Mouse (Mus musculus): ENCODE measurements around the gene Ppp1r12b. TPM values are rescaled to one million over a fixed set of nuclear protein-coding genes. Genes with fewer than 3 reads are reported as not detected.

Gene Ppp1r12b
- polyA plus RNA-seq, 1 experiment from 2014 or later = 5.4 TPM

GRCm38 (mm10) chr1:134764831-134765458 lies 190.8 kb downstream of the Ppp1r12b start:
- Histone ChIP-seq H3K4me3 (ENCODE audit: low read length) (no peak overlapping the region), H3K27ac (ENCODE audit: low read length) (peak overlapping the region; percentile 86), H3K27me3 (ENCODE audit: insufficient read depth, low read length) (no peaks in the 10 kb centered on the region), H3K9me3 (ENCODE audit: low read length) (no peaks in the 10 kb centered on the region), H3K9ac (replicated peaks; ENCODE audit: low read length) (0 out of 2 replicates have a peak overlapping the region, but pooled peaks have one; percentile 14), H3K4me1 (ENCODE audit: insufficient read depth, low read length) (peaks cover 22% of the 10 kb centered on the region), H3K4me2 (replicated peaks; ENCODE audit: low read depth, low read length) (no peak overlapping the region), H3K36me3 (ENCODE audit: insufficient read depth, low read length) (peaks cover 6% of the 10 kb centered on the region; the same call in 1 of the 2 replicates)
- 18% methylated on average over 7 of the region's 7 CpGs for WGBS
- ATAC-seq (ENCODE audit: low FRiP score, low TSS enrichment) = peak; percentile 83

DNA sequence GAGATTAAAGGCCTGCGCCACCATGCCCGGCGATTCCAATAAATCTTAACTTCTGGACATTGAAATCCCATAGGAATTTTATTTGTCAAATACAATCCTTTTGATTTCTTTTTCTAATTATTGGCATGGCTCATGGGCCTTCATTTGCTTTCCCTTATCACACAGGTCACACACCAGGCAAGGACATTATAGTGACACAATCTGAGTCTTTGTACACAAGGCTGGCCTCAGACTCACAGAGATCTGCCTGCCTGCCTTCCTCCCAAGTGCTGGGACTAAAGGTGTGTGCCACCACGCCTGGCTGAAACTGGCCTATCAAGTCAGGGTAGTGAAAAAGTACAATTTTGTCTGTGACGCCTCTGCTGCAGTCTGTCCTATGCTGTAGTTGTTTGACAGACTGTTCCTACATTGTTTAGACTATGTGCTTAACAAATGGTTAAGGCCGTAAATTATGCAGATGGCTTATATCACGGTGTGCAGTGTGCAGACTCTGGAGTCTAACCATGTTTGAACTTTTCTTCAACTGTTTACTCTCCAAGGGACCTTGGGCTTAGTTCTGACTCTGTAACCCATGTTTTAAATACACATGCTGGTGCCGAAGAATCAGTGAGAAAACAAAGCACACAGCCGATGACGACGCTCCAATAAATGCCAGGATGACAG lies 191.8 kb downstream of the Ppp1r12b start:
- Histone ChIP-seq H3K4me1 (ENCODE audit: insufficient read depth, low read length) (peaks cover 22% of the 10 kb centered on the region), H3K27ac (ENCODE audit: low read length) (peak overlapping the region; percentile 86), H3K27me3 (ENCODE audit: insufficient read depth, low read length) (no peaks in the 10 kb centered on the region), H3K4me3 (ENCODE audit: low read length) (no peak overlapping the region), H3K4me2 (replicated peaks; ENCODE audit: low read depth, low read length) (no peak overlapping the region), H3K36me3 (ENCODE audit: insufficient read depth, low read length) (peaks cover 9% of the 10 kb centered on the region; the same call in 1 of the 2 replicates), H3K9me3 (ENCODE audit: low read length) (no peaks in the 10 kb centered on the region), H3K9ac (replicated peaks; ENCODE audit: low read length) (no peak overlapping the region)
- WGBS = 46% methylated on average over 11 of the region's 11 CpGs
- peak; percentile 67; the same call in 1 of the 2 replicates for ATAC-seq (ENCODE audit: low FRiP score, low TSS enrichment)

DNA sequence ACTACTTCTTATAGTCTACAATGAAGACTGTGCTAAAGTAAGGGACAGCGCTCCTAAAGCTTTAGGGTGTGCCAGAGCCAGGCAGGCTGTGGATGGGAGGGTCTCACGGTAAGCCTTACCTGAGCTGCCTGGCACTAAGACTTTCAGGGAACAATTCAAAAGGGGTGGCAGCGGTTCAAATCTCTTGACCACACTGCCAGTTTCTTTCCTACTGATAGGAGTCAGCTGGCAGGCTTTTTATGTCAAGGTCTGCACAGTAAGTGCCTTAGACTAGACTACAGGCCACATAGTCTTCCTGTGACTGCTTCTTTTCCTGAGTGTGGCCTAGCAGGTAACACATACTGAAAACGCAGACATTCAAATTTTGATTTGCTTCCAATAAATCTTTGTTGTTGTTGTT lies 192.5 kb downstream of the Ppp1r12b start:
- H3K27ac ChIP-seq (ENCODE audit: low read length) = no peak overlapping the region

GRCm38 (mm10) chr1:134761534-134761933 lies 194.2 kb downstream of the Ppp1r12b start:
- Histone ChIP-seq H3K9me3 (ENCODE audit: low read length) (no peaks in the 10 kb centered on the region), H3K36me3 (ENCODE audit: insufficient read depth, low read length) (0 out of 2 replicates have a peak, but pooled peaks cover 6% of the 10 kb centered on the region), H3K27ac (ENCODE audit: low read length) (no peak overlapping the region), H3K4me2 (replicated peaks; ENCODE audit: low read depth, low read length) (no peak overlapping the region), H3K4me1 (ENCODE audit: insufficient read depth, low read length) (peaks cover 33% of the 10 kb centered on the region), H3K27me3 (ENCODE audit: insufficient read depth, low read length) (no peaks in the 10 kb centered on the region), H3K9ac (replicated peaks; ENCODE audit: low read length) (no peak overlapping the region), H3K4me3 (ENCODE audit: low read length) (no peak overlapping the region)
- ATAC-seq (ENCODE audit: low FRiP score, low TSS enrichment) = no peak
- 89% methylated on average over 7 of the region's 7 CpGs for WGBS

More for the DNA sequence above, 192.5 kb downstream of the Ppp1r12b start:
- H3K27me3 ChIP-seq (ENCODE audit: insufficient read depth, low read length) = no peaks in the 10 kb centered on the region
- H3K9ac ChIP-seq (replicated peaks; ENCODE audit: low read length) = no peak overlapping the region
- 89% methylated on average over 4 of the region's 4 CpGs for WGBS
- no peak overlapping the region for H3K4me2 ChIP-seq (replicated peaks; ENCODE audit: low read depth, low read length)
- no peak for ATAC-seq (ENCODE audit: low FRiP score, low TSS enrichment)
- H3K9me3 ChIP-seq (ENCODE audit: low read length) = no peaks in the 10 kb centered on the region
- 0 out of 2 replicates have a peak, but pooled peaks cover 6% of the 10 kb centered on the region for H3K36me3 ChIP-seq (ENCODE audit: insufficient read depth, low read length)
- H3K4me3 ChIP-seq (ENCODE audit: low read length) = no peak overlapping the region
- peaks cover 22% of the 10 kb centered on the region for H3K4me1 ChIP-seq (ENCODE audit: insufficient read depth, low read length)

GRCm38 (mm10) chr1:134760642-134761041 lies 195.1 kb downstream of the Ppp1r12b start:
- 0 out of 2 replicates have a peak, but pooled peaks cover 6% of the 10 kb centered on the region for H3K36me3 ChIP-seq (ENCODE audit: insufficient read depth, low read length)

DNA sequence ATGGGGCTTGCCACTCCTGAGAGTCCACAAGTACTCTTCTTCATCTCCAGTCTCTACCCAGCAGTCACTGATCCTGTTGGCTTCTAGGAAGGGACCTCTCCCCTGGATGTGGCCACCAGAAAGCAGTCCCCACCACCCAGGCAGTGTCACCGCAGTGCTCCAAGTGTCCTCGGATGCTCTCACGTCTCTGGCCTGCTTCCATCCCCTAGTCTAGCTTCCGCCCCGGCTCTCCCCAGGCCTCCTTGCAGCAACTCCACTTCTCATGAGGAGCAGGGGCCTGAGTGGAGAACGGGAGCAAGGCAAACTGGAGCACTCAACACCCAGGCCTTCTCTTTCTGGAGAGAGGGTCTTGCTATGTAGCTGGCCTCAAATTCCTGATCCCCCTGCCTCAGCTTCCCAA lies 196.6 kb downstream of the Ppp1r12b start:
- Histone ChIP-seq H3K9me3 (ENCODE audit: low read length) (no peaks in the 10 kb centered on the region), H3K36me3 (ENCODE audit: insufficient read depth, low read length) (0 out of 2 replicates have a peak, but pooled peaks cover 6% of the 10 kb centered on the region), H3K9ac (replicated peaks; ENCODE audit: low read length) (no peak overlapping the region), H3K4me1 (ENCODE audit: insufficient read depth, low read length) (peaks cover 41% of the 10 kb centered on the region), H3K4me2 (replicated peaks; ENCODE audit: low read depth, low read length) (no peak overlapping the region), H3K4me3 (ENCODE audit: low read length) (no peak overlapping the region), H3K27ac (ENCODE audit: low read length) (no peak overlapping the region), H3K27me3 (ENCODE audit: insufficient read depth, low read length) (no peaks in the 10 kb centered on the region)
- ATAC-seq (ENCODE audit: low FRiP score, low TSS enrichment) = no peak
- WGBS = 94% methylated on average over 6 of the region's 6 CpGs

More at GRCm38 (mm10) chr1:134760642-134761041, 195.1 kb downstream of the Ppp1r12b start:
- H3K9me3 ChIP-seq (ENCODE audit: low read length) = no peaks in the 10 kb centered on the region
- no peak overlapping the region for H3K9ac ChIP-seq (replicated peaks; ENCODE audit: low read length)
- 46% methylated on average over 5 of the region's 5 CpGs for WGBS
- peaks cover 41% of the 10 kb centered on the region for H3K4me1 ChIP-seq (ENCODE audit: insufficient read depth, low read length)
- no peaks in the 10 kb centered on the region for H3K27me3 ChIP-seq (ENCODE audit: insufficient read depth, low read length)
- H3K4me2 ChIP-seq (replicated peaks; ENCODE audit: low read depth, low read length) = no peak overlapping the region
- ATAC-seq (ENCODE audit: low FRiP score, low TSS enrichment) = no peak
- H3K4me3 ChIP-seq (ENCODE audit: low read length) = no peak overlapping the region
- no peak overlapping the region for H3K27ac ChIP-seq (ENCODE audit: low read length)

GRCm38 (mm10) chr1:134757230-134757629 lies 198.5 kb downstream of the Ppp1r12b start:
- Histone ChIP-seq H3K9ac (replicated peaks; ENCODE audit: low read length) (no peak overlapping the region; the same call in 1 of the 2 replicates), H3K4me2 (replicated peaks; ENCODE audit: low read depth, low read length) (no peak overlapping the region), H3K36me3 (ENCODE audit: insufficient read depth, low read length) (0 out of 2 replicates have a peak, but pooled peaks cover 6% of the 10 kb centered on the region), H3K27ac (ENCODE audit: low read length) (no peak overlapping the region), H3K27me3 (ENCODE audit: insufficient read depth, low read length) (no peaks in the 10 kb centered on the region), H3K9me3 (ENCODE audit: low read length) (no peaks in the 10 kb centered on the region), H3K4me3 (ENCODE audit: low read length) (no peak overlapping the region), H3K4me1 (ENCODE audit: insufficient read depth, low read length) (peaks cover 49% of the 10 kb centered on the region)
- ATAC-seq (ENCODE audit: low FRiP score, low TSS enrichment) = no peak
- WGBS = 79% methylated on average over 3 of the region's 3 CpGs

DNA sequence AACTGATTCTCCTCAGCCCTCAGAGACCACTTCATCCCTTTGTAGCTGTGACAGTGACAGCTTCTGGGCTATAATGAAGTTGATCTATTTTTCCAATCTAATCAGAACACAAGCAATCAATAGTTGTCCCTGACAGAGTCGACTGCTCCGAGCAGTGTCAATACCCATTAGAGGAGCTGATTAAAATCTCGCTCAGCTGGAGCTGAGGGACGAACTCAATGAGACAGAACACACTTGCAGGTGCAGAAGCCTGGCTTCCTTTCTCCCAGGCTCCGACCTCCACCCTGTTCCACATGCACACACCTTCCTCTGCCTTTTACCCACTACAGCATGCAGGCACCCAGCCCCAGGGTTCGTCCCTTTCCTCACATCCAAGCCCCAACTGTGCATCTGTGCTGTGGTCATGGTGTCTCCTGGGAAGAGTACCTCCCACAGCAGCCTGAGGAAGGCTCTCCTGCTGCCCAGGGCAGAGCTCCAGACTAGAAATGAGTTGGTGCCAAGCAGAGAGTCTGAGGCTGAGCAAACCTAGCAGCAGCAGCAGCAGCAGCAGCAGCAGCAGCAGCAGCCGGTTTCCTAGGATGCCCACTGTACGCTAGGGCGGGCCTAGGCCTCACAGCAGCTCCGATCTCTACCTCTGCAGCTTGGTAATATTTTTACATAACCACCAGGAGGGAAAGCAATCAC lies 199.4 kb downstream of the Ppp1r12b start:
- Histone ChIP-seq H3K27ac (ENCODE audit: low read length) (peak overlapping the region; percentile 61), H3K4me1 (ENCODE audit: insufficient read depth, low read length) (peaks cover 56% of the 10 kb centered on the region)
- peak; percentile 13; the same call in 1 of the 2 replicates for ATAC-seq (ENCODE audit: low FRiP score, low TSS enrichment)

GRCm38 (mm10) chr1:134755548-134756189 lies 200.1 kb downstream of the Ppp1r12b start:
- no peak overlapping the region for H3K9ac ChIP-seq (replicated peaks; ENCODE audit: low read length)
- ATAC-seq (ENCODE audit: low FRiP score, low TSS enrichment) = 0 out of 2 replicates have a peak, but pooled peaks have one; percentile 33

More for the DNA sequence above, 199.4 kb downstream of the Ppp1r12b start:
- 0 out of 2 replicates have a peak, but pooled peaks cover 6% of the 10 kb centered on the region for H3K36me3 ChIP-seq (ENCODE audit: insufficient read depth, low read length)
- 46% methylated on average over 10 of the region's 10 CpGs for WGBS
- no peaks in the 10 kb centered on the region for H3K27me3 ChIP-seq (ENCODE audit: insufficient read depth, low read length)
- H3K4me3 ChIP-seq (ENCODE audit: low read length) = no peak overlapping the region
- H3K4me2 ChIP-seq (replicated peaks; ENCODE audit: low read depth, low read length) = no peak overlapping the region
- H3K9me3 ChIP-seq (ENCODE audit: low read length) = no peaks in the 10 kb centered on the region
- H3K9ac ChIP-seq (replicated peaks; ENCODE audit: low read length) = peak overlapping the region; percentile 43

More at GRCm38 (mm10) chr1:134755548-134756189, 200.1 kb downstream of the Ppp1r12b start:
- Histone ChIP-seq H3K4me2 (replicated peaks; ENCODE audit: low read depth, low read length) (no peak overlapping the region), H3K27ac (ENCODE audit: low read length) (peak overlapping the region; percentile 61; the same call in 1 of the 2 replicates), H3K36me3 (ENCODE audit: insufficient read depth, low read length) (0 out of 2 replicates have a peak, but pooled peaks cover 6% of the 10 kb centered on the region), H3K4me1 (ENCODE audit: insufficient read depth, low read length) (peaks cover 56% of the 10 kb centered on the region), H3K9me3 (ENCODE audit: low read length) (no peaks in the 10 kb centered on the region), H3K27me3 (ENCODE audit: insufficient read depth, low read length) (no peaks in the 10 kb centered on the region), H3K4me3 (ENCODE audit: low read length) (no peak overlapping the region)
- 29% methylated on average over 13 of the region's 13 CpGs for WGBS
